Mouse (Mus musculus) ovary, postnatal 14 days (tissue): Measurements from ENCODE around the gene Spop.
"Not testable (repeated sequence)": the region's sequence is repeated elsewhere in the genome, so short reads cannot be mapped to it uniquely, and the experiment has no call there.

ENCODE experiments used
- DNase-seq: peaks from one replicate; pipeline ENCODE4 v3.0.0; 2022; ENCODE audit warnings: low spot score

Spop gene

GRCm38 (mm10) chr11:95500412-95500811 is 86.5 kb downstream of the Spop start:
- DNase-seq, result no peak

GRCm38 (mm10) chr11:95500836-95501235 is 87.0 kb downstream of the Spop start:
- no peak for DNase-seq

GRCm38 (mm10) chr11:95501826-95502225 is 87.9 kb downstream of the Spop start:
- not testable (repeated sequence) for DNase-seq

GRCm38 (mm10) chr11:95503581-95504180 is 89.8 kb downstream of the Spop start:
- no peak for DNase-seq

- no peak for DNase-seq
Measured at GRCm38 (mm10) chr11:95504271-95504731, 90.4 kb downstream of the Spop start.

- DNase-seq, result no peak
Measured at GRCm38 (mm10) chr11:95507041-95507716, 93.3 kb downstream of the Spop start.

GRCm38 (mm10) chr11:95507785-95508184 is 93.9 kb downstream of the Spop start:
- DNase-seq, result no peak

- no peak for DNase-seq
Measured at GRCm38 (mm10) chr11:95508211-95508926, 94.5 kb downstream of the Spop start.

- no peak for DNase-seq
Measured at GRCm38 (mm10) chr11:95509126-95509717, 95.3 kb downstream of the Spop start.

- DNase-seq, result no peak
Measured at GRCm38 (mm10) chr11:95510631-95511030, 96.8 kb downstream of the Spop start.

- no peak for DNase-seq
Measured at GRCm38 (mm10) chr11:95511919-95512318, 98.0 kb downstream of the Spop start.

- DNase-seq, result no peak
Measured at GRCm38 (mm10) chr11:95512383-95512782, 98.5 kb downstream of the Spop start.

- no peak for DNase-seq
Measured at GRCm38 (mm10) chr11:95513461-95514297, 99.8 kb downstream of the Spop start.

- peak; percentile 65 for DNase-seq
Measured at GRCm38 (mm10) chr11:95514298-95514861, 100.5 kb downstream of the Spop start, which contains the start of gene Nxph3. Gene Nxph3, minus strand, starts transcription at chr11:95514570.

GRCm38 (mm10) chr11:95515376-95516323 is 101.8 kb downstream of the Spop start:
- no peak for DNase-seq

GRCm38 (mm10) chr11:95516491-95516911 is 102.6 kb downstream of the Spop start:
- no peak for DNase-seq

GRCm38 (mm10) chr11:95517162-95517561 is 103.3 kb downstream of the Spop start:
- no peak for DNase-seq

GRCm38 (mm10) chr11:95519299-95519698 is 105.4 kb downstream of the Spop start:
- DNase-seq, result no peak

- DNase-seq, result no peak
Measured at GRCm38 (mm10) chr11:95519996-95520395, 106.1 kb downstream of the Spop start.

- DNase-seq, result peak; percentile 89
Measured at GRCm38 (mm10) chr11:95520456-95521072, 106.7 kb downstream of the Spop start.
